Mouse (Mus musculus) forebrain, embryonic 15.5 days (tissue): Measurements from ENCODE around the gene Taf4. TPM values are rescaled to one million over a fixed set of nuclear protein-coding genes. Genes with fewer than 3 reads are reported as not detected.

Experiments
- ATAC-seq: fragments of 200-750 bp; cut with Nextera tagmentation; replicated peaks from 2 replicates; pipeline ENCODE4 v1.8.0; 2017; ENCODE audit warnings: mild to moderate bottlenecking, moderate TSS enrichment, moderate library complexity
- H3K27ac ChIP-seq: fragments of 300-500 bp; sonication (generic); replicated peaks from 2 replicates; pipeline ENCODE4 v1.5.1; 2015; ENCODE audit warnings: mild to moderate bottlenecking, inconsistent platforms
- H3K27me3 ChIP-seq: fragments of 300-500 bp; sonication (generic); 2 replicates; pipeline ENCODE4 v1.6.1; 2015; ENCODE audit warnings: inconsistent platforms
- H3K36me3 ChIP-seq: fragments of 300-500 bp; sonication (generic); 2 replicates; pipeline ENCODE4 v1.6.1; 2015; ENCODE audit warnings: mild to moderate bottlenecking, inconsistent platforms
- H3K4me1 ChIP-seq: fragments of 300-500 bp; sonication (generic); 2 replicates; pipeline ENCODE4 v1.6.1; 2015; ENCODE audit warnings: inconsistent platforms
- H3K4me2 ChIP-seq: fragments of 300-500 bp; sonication (generic); replicated peaks from 2 replicates; pipeline ENCODE4 v1.6.1; 2015; ENCODE audit warnings: mild to moderate bottlenecking, inconsistent platforms
- H3K4me3 ChIP-seq: fragments of 300-500 bp; sonication (generic); 2 replicates; pipeline ENCODE4 v1.5.1; 2015; ENCODE audit warnings: mild to moderate bottlenecking, inconsistent platforms
- H3K9ac ChIP-seq: fragments of 300-500 bp; sonication (generic); replicated peaks from 2 replicates; pipeline ENCODE4 v1.6.1; 2015; ENCODE audit warnings: mild to moderate bottlenecking, inconsistent platforms
- H3K9me3 ChIP-seq: fragments of 300-500 bp; sonication (generic); 2 replicates; pipeline ENCODE4 v1.6.1; 2016; ENCODE audit warnings: inconsistent platforms
- WGBS: fragments of 180-500 bp; shearing (Covaris S2); methylation state at CpG from one replicate; pipeline ENCODE4 v1.1.7; 2015; ENCODE audit warnings: mixed read lengths; 5-methylcytosine and 5-hydroxymethylcytosine counted together
- polyA plus RNA-seq: library from polyadenylated mRNA; unstranded; fragments of >200 nt; fragmentation: Nextera tagmentation; extraction: Ambion mirVana; gene quantifications from 2 replicates; pipeline ENCODE4 v1.2.1, GENCODE M21; 2015

Gene Taf4
- polyA plus RNA-seq, 1 experiment from 2014 or later = 5.3 TPM

- Histone ChIP-seq H3K27ac (no peak overlapping the region), H3K27me3 (no peaks in the 10 kb centered on the region), H3K9ac (no peak overlapping the region), H3K4me2 (no peak overlapping the region), H3K4me1 (no peaks in the 10 kb centered on the region), H3K36me3 (no peaks in the 10 kb centered on the region), H3K9me3 (no peaks in the 10 kb centered on the region), H3K4me3 (no peak overlapping the region)
- ATAC-seq = no peak
- WGBS = 49% methylated on average over 8 of the region's 9 CpGs
Observed at GRCm38 (mm10) chr2:180006352-180007017, 30.0 kb upstream of the Taf4 start.

- Histone ChIP-seq H3K9ac (no peak overlapping the region), H3K27ac (no peak overlapping the region), H3K4me2 (no peak overlapping the region), H3K9me3 (no peaks in the 10 kb centered on the region), H3K4me1 (no peaks in the 10 kb centered on the region), H3K27me3 (no peaks in the 10 kb centered on the region), H3K36me3 (no peaks in the 10 kb centered on the region), H3K4me3 (no peak overlapping the region)
- ATAC-seq = no peak
- 66% methylated on average over 5 of the region's 5 CpGs for whole genome bisulfite sequencing
Observed at GRCm38 (mm10) chr2:180005656-180006351, 29.4 kb upstream of the Taf4 start.

GRCm38 (mm10) chr2:180001635-180002034, 25.2 kb upstream of the Taf4 start:
- 90% methylated on average over 9 of the region's 9 CpGs for WGBS
- no peak for ATAC-seq
- Histone ChIP-seq H3K4me2 (no peak overlapping the region), H3K4me1 (no peaks in the 10 kb centered on the region), H3K36me3 (no peaks in the 10 kb centered on the region), H3K9me3 (no peaks in the 10 kb centered on the region), H3K27ac (no peak overlapping the region), H3K9ac (no peak overlapping the region), H3K4me3 (no peak overlapping the region), H3K27me3 (no peaks in the 10 kb centered on the region)

GRCm38 (mm10) chr2:179998431-179998830, 22.0 kb upstream of the Taf4 start:
- Histone ChIP-seq H3K27me3 (no peaks in the 10 kb centered on the region), H3K4me1 (no peaks in the 10 kb centered on the region), H3K4me3 (no peak overlapping the region), H3K36me3 (no peaks in the 10 kb centered on the region), H3K27ac (no peak overlapping the region), H3K9ac (no peak overlapping the region), H3K4me2 (no peak overlapping the region), H3K9me3 (no peaks in the 10 kb centered on the region)
- 84% methylated on average over 4 of the region's 4 CpGs for WGBS
- no peak for ATAC-seq

- ATAC-seq = no peak
- 88% methylated on average over 5 of the region's 5 CpGs for WGBS
- no peaks in the 10 kb centered on the region for H3K27me3 ChIP-seq
- H3K4me1 ChIP-seq = no peaks in the 10 kb centered on the region
- no peak overlapping the region for H3K4me2 ChIP-seq
- no peak overlapping the region for H3K4me3 ChIP-seq
- no peak overlapping the region for H3K27ac ChIP-seq
- no peak overlapping the region for H3K9ac ChIP-seq
- H3K9me3 ChIP-seq = no peaks in the 10 kb centered on the region
- no peaks in the 10 kb centered on the region for H3K36me3 ChIP-seq
Observed at GRCm38 (mm10) chr2:179993071-179993470, 16.6 kb upstream of the Taf4 start.

- Histone ChIP-seq H3K27me3 (no peaks in the 10 kb centered on the region), H3K4me2 (no peak overlapping the region), H3K4me3 (no peak overlapping the region), H3K36me3 (no peaks in the 10 kb centered on the region), H3K4me1 (no peaks in the 10 kb centered on the region), H3K9ac (no peak overlapping the region), H3K27ac (no peak overlapping the region), H3K9me3 (no peaks in the 10 kb centered on the region)
- 27% methylated on average over 1 of the region's 1 CpGs for WGBS
- ATAC-seq = no peak
Observed at GRCm38 (mm10) chr2:179989098-179989497, 12.7 kb upstream of the Taf4 start.

DNA sequence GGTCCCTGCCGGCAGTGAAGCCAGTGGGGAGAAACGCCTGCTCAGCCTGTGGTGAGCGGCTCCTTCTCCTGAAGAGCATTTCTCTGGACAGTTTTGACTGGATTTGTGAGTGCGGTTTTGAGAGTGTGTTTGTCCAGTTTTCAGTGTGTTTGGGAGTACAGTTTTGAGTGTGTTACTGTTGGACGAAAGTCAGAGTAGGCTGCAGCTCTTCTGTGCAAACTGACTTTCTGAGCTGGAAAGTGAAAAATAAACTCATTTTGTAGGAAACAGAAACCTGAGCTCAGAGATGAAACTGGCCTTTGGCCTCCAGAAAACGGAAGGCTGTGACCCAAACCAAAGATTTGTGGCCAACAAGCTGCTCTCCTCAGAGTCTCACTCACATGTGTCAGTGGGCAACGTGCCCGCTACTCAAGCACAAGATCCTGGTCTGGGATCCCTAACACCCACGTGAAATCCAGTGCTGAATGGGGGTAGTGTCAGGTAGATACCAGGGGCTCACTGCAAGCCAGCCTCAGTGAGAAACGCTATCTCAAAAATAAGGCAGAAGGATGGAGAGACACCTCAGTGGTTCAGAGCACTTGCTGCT, 10.1 kb upstream of the Taf4 start:
- H3K9me3 ChIP-seq = no peaks in the 10 kb centered on the region
- no peak overlapping the region for H3K27ac ChIP-seq
- no peak overlapping the region for H3K9ac ChIP-seq
- 84% methylated on average over 10 of the region's 10 CpGs for WGBS
- no peak overlapping the region for H3K4me2 ChIP-seq
- ATAC-seq = no peak
- no peak overlapping the region for H3K4me3 ChIP-seq
- H3K4me1 ChIP-seq = no peaks in the 10 kb centered on the region
- H3K36me3 ChIP-seq = no peaks in the 10 kb centered on the region
- no peaks in the 10 kb centered on the region for H3K27me3 ChIP-seq

DNA sequence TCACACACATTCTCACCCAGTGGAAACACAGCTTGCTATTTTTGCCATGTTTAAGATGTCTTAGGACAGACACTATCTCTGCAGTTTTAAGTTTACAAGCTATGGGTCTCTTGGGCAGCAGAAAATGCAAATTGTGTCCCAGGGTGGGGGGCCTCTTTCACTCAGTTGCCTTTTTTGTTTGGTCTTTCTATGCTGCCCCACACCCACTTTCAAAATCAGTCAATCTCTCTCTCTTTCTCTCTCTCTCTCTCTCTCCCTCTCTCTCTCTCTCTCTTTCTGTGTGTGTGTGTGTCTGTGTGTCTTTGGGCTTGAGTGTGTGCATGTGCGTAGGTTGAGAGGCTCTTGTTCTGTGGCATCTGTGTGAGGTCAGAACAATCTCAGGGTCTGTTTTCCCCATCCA, 9.2 kb upstream of the Taf4 start:
- H3K4me1 ChIP-seq = no peaks in the 10 kb centered on the region
- no peaks in the 10 kb centered on the region for H3K36me3 ChIP-seq
- no peaks in the 10 kb centered on the region for H3K27me3 ChIP-seq
- no peak overlapping the region for H3K27ac ChIP-seq
- H3K4me2 ChIP-seq = no peak overlapping the region
- no peak overlapping the region for H3K4me3 ChIP-seq
- no peak for ATAC-seq
- no peaks in the 10 kb centered on the region for H3K9me3 ChIP-seq
- 74% methylated on average over 1 of the region's 1 CpGs for WGBS
- H3K9ac ChIP-seq = no peak overlapping the region

DNA sequence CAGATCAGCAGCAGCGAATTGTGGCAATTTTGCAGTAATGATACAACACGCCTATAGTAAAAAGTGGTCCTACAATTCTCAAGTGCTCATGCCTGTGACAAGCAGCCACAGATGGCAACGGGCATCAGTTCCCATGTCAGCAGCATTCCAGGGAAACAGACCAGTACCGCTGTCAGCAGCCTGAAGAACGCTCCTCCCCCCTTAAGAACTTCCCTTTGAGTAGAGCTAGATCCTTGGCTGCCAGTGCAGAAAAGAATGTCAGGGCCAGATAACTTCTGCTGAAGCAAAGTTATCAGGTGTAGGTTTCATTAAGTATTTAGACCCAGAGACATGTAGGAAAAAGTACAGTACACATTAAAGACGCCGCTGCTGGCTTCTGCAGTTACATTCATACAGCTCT, 8.4 kb upstream of the Taf4 start:
- H3K4me2 ChIP-seq = no peak overlapping the region
- ATAC-seq = no peak
- H3K9me3 ChIP-seq = no peaks in the 10 kb centered on the region
- no peak overlapping the region for H3K27ac ChIP-seq
- H3K9ac ChIP-seq = no peak overlapping the region
- H3K4me1 ChIP-seq = no peaks in the 10 kb centered on the region
- no peaks in the 10 kb centered on the region for H3K36me3 ChIP-seq
- H3K27me3 ChIP-seq = no peaks in the 10 kb centered on the region
- WGBS = 45% methylated on average over 7 of the region's 7 CpGs
- H3K4me3 ChIP-seq = no peak overlapping the region

DNA sequence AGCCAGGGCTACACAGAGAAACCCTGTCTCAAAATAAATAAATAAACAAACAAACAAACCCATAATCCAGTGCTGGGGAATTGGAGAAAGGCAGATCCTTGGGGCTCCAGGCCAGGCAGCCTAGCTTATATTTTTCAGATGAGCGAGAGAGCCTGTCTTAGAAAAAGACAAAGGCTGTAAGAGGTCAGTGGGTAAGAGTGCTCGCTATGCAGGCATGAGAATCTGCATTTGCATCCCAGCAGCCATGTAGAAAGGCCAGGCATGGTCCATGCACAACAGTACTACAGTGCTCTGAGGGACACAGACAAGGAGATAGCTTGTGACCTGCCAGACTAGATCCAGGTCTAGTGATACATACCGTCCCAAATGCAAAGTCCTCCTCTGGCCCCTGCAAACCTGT, 6.3 kb upstream of the Taf4 start:
- H3K27me3 ChIP-seq = no peaks in the 10 kb centered on the region
- no peak overlapping the region for H3K4me3 ChIP-seq
- no peak overlapping the region for H3K27ac ChIP-seq
- H3K36me3 ChIP-seq = no peaks in the 10 kb centered on the region
- no peak for ATAC-seq
- WGBS = 84% methylated on average over 3 of the region's 3 CpGs
- H3K9me3 ChIP-seq = no peaks in the 10 kb centered on the region
- no peak overlapping the region for H3K4me2 ChIP-seq
- peaks cover 8% of the 10 kb centered on the region for H3K4me1 ChIP-seq
- no peak overlapping the region for H3K9ac ChIP-seq

GRCm38 (mm10) chr2:179980616-179981015, 4.2 kb upstream of the Taf4 start:
- no peak for ATAC-seq
- Histone ChIP-seq H3K4me3 (no peak overlapping the region), H3K4me2 (no peak overlapping the region), H3K4me1 (peaks cover 13% of the 10 kb centered on the region), H3K9me3 (no peaks in the 10 kb centered on the region), H3K27ac (no peak overlapping the region), H3K9ac (no peak overlapping the region), H3K36me3 (no peaks in the 10 kb centered on the region), H3K27me3 (no peaks in the 10 kb centered on the region)
- 63% methylated on average over 4 of the region's 4 CpGs for WGBS

DNA sequence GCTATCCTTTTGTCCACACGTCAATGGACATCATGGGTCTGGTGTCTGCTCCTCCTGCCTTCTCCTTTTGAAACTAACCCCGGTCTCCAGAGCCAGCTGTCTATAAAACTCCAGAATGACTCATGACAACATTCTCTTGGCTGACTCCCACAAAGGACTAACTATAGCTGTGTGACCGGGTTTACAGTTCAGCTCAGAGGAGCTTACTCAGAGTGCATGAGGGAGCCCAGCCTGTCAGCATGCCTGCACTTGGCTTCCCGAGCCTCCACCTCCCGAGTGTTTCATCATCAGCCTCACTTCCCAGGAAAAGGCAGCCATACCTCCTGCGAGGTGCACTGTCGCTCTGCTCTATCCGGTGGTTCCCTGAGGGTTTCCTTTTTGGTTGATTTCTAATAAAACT, 3.4 kb upstream of the Taf4 start:
- Histone ChIP-seq H3K27me3 (no peaks in the 10 kb centered on the region), H3K9ac (no peak overlapping the region), H3K4me2 (no peak overlapping the region), H3K4me1 (peaks cover 18% of the 10 kb centered on the region), H3K36me3 (no peaks in the 10 kb centered on the region), H3K4me3 (no peak overlapping the region), H3K27ac (no peak overlapping the region), H3K9me3 (no peaks in the 10 kb centered on the region)
- ATAC-seq = no peak
- 75% methylated on average over 8 of the region's 8 CpGs for WGBS
